Mouse (Mus musculus) kidney, adult 9 months (tissue): ENCODE results near the gene Hnrnpa0.
"Not testable (repeated sequence)": the region's sequence is repeated elsewhere in the genome, so short reads cannot be mapped to it uniquely, and the experiment has no call there.

Experiments
- DNase-seq: peaks from one replicate; pipeline ENCODE4 v3.0.0; 2022

Hnrnpa0 gene

GRCm38 (mm10) chr13:58128396-58128767 is at the start of gene Hnrnpa0:
Hnrnpa0 (minus strand) TSS chr13:58128556.
- DNase-seq = peak; percentile 93

GRCm38 (mm10) chr13:58177511-58178208 is 49.3 kb upstream of the Hnrnpa0 start:
- peak; percentile 100 for DNase-seq

GRCm38 (mm10) chr13:58176105-58176504 is 47.7 kb upstream of the Hnrnpa0 start:
- DNase-seq = peak; percentile 31

- DNase-seq = no peak
Measured at GRCm38 (mm10) chr13:58168119-58168518, 39.8 kb upstream of the Hnrnpa0 start.

- no peak for DNase-seq
Measured at GRCm38 (mm10) chr13:58163343-58163742, 35.0 kb upstream of the Hnrnpa0 start.

GRCm38 (mm10) chr13:58160761-58161160 is 32.4 kb upstream of the Hnrnpa0 start:
- no peak for DNase-seq

- peak; percentile 93 for DNase-seq
Measured at GRCm38 (mm10) chr13:58158099-58158912, 29.9 kb upstream of the Hnrnpa0 start.

- DNase-seq = peak; percentile 91
Measured at GRCm38 (mm10) chr13:58157447-58158098, 29.2 kb upstream of the Hnrnpa0 start, which contains the start of gene Idnk. Idnk (plus strand) TSS chr13:58157649.

- DNase-seq = no peak
Measured at GRCm38 (mm10) chr13:58157036-58157435, 28.7 kb upstream of the Hnrnpa0 start.

GRCm38 (mm10) chr13:58156031-58156430 is 27.7 kb upstream of the Hnrnpa0 start:
- DNase-seq = no peak

GRCm38 (mm10) chr13:58150442-58150841 is 22.1 kb upstream of the Hnrnpa0 start:
- DNase-seq = no peak

GRCm38 (mm10) chr13:58149629-58150028 is 21.3 kb upstream of the Hnrnpa0 start:
- no peak for DNase-seq

GRCm38 (mm10) chr13:58149033-58149558 is 20.7 kb upstream of the Hnrnpa0 start:
- DNase-seq = peak; percentile 40

- no peak for DNase-seq
Measured at GRCm38 (mm10) chr13:58148256-58148831, 20.0 kb upstream of the Hnrnpa0 start.

GRCm38 (mm10) chr13:58147760-58148159 is 19.4 kb upstream of the Hnrnpa0 start:
- no peak for DNase-seq

- not testable (repeated sequence) for DNase-seq
Measured at GRCm38 (mm10) chr13:58146603-58147002, 18.2 kb upstream of the Hnrnpa0 start.

- no peak for DNase-seq
Measured at GRCm38 (mm10) chr13:58131692-58132091, 3.3 kb upstream of the Hnrnpa0 start.

- DNase-seq = no peak
Measured at GRCm38 (mm10) chr13:58129687-58130246, 1.4 kb upstream of the Hnrnpa0 start.

GRCm38 (mm10) chr13:58128768-58129671 is 664 bp upstream of the Hnrnpa0 start:
- peak; percentile 96 for DNase-seq

GRCm38 (mm10) chr13:58127766-58128361 is 492 bp downstream of the Hnrnpa0 start:
- DNase-seq = peak; percentile 66
